Comparison of ENCODE assay signal across 28 mouse cellular contexts in genomic region chr1:127513664-127514063, GRCm38 (mm10).
DNase-seq lines count a peak whose midpoint lies in the region; ATAC-seq and TF ChIP-seq lines count a peak whose summit lies in the region.
"Had no signal": no experiment of that assay in that cellular context is flagged by ENCODE, and none has a peak within 500 bp of the region (broad histone marks: within the 10 kb centered on the region; RNA-seq: fewer than 3 reads in every experiment).

No protein-coding gene starts in this region.

- TF ChIP-seq EP300 in CH12.LX (IDR thresholded peaks at IDR 0.05; ENCODE audit: low read length): peak; percentile 88

- WGBS in neural tube, embryonic 15.5 days: 86% methylated on average over 3 of the region's 3 CpGs

- H3K9ac ChIP-seq in CH12.LX (ENCODE audit: insufficient read depth, low read depth): peak overlapping the region; percentile 31; the same call in 1 of the 2 replicates
- no peak overlapping the region for H3K9ac ChIP-seq in neural tube, embryonic 15.5 days (replicated peaks)
- H3K9ac ChIP-seq: embryonic facial prominence, embryonic 12.5 days; forebrain, postnatal 0 days; heart, embryonic 15.5 days; hindbrain, embryonic 15.5 days; intestine, embryonic 15.5 days; limb, embryonic 13.5 days; liver, embryonic 13.5 days; lung, embryonic 14.5 days had no signal

- DNase-seq in lung, postnatal 36 days: peak; percentile 21
- no peak for DNase-seq in lung, postnatal 14 days
- peak; percentile 65 for DNase-seq in CH12.LX (ENCODE audit: extremely low read depth)
- peak; percentile 80 to 83 for DNase-seq in spleen, postnatal 36 days (ENCODE audit: low spot score in 2 of 2)
- DNase-seq in urinary bladder, postnatal 36 days (ENCODE audit: low spot score in 2 of 2): no peak
- DNase-seq: adrenal gland, postnatal 14 days; cerebellum, adult 11-12 months; cerebellum, postnatal 14 days; forebrain, postnatal 0 days; gastrocnemius, postnatal 25 days; heart, postnatal 36 days; kidney, postnatal 25 days; layer of hippocampus, postnatal 36 days; liver, embryonic 13.5 days; lung, embryonic 14.5 days; midbrain, embryonic 14.5 days; retina, postnatal 1 day; right cerebral cortex, postnatal 25 days; thymus, postnatal 14 days had no signal

- peak; percentile 9 to 26; a peak in 1 of 4 replicates for ATAC-seq in hematopoietic stem cell, adult 5-6 weeks (replicated peaks in 1 of 2; ENCODE audit: insufficient read depth in 1 of 2, low FRiP score in 2 of 2, low TSS enrichment in 1 of 2, low read depth in 1 of 2, poor library complexity in 2 of 2, severe bottlenecking in 2 of 2)
- ATAC-seq in neural tube, embryonic 15.5 days (ENCODE audit: low FRiP score): no peak
- ATAC-seq: forebrain, postnatal 0 days; intestine, embryonic 15.5 days had no signal

- no peak for TF ChIP-seq RAD21 in CH12.LX (IDR thresholded peaks at IDR 0.05; ENCODE audit: low read depth, low read length)

- H3K79me2 ChIP-seq in CH12.LX (replicated peaks; ENCODE audit: control insufficient read depth, extremely low read depth, insufficient read depth, poor library complexity, severe bottlenecking): no peaks in the 10 kb centered on the region

- H3K27ac ChIP-seq in CH12.LX (ENCODE audit: insufficient read depth, low read depth): peak overlapping the region; percentile 92
- no peak overlapping the region for H3K27ac ChIP-seq in neural tube, embryonic 15.5 days (replicated peaks)
- H3K27ac ChIP-seq: embryonic facial prominence, embryonic 12.5 days; heart, embryonic 15.5 days; hindbrain, embryonic 15.5 days; intestine, embryonic 15.5 days; layer of hippocampus, adult 2 months; limb, embryonic 13.5 days; liver, embryonic 13.5 days; macrophage had no signal

- peaks cover 0 to 26% of the 10 kb centered on the region in 2 experiments for H3K36me3 ChIP-seq in CH12.LX (replicated peaks in 1 of 2; ENCODE audit: control insufficient read depth in 1 of 2, insufficient read depth in 1 of 2, low read length in 1 of 2)
- no peaks in the 10 kb centered on the region for H3K36me3 ChIP-seq in neural tube, embryonic 15.5 days
- H3K36me3 ChIP-seq: embryonic facial prominence, embryonic 12.5 days; heart, embryonic 15.5 days; hindbrain, embryonic 15.5 days; intestine, embryonic 15.5 days; limb, embryonic 13.5 days; liver, embryonic 13.5 days had no signal

- peaks cover 33 to 51% of the 10 kb centered on the region in 2 experiments for H3K4me1 ChIP-seq in CH12.LX (ENCODE audit: control insufficient read depth in 1 of 2, insufficient read depth in 2 of 2)
- peaks cover 3% of the 10 kb centered on the region; the same call in 1 of the 2 replicates for H3K4me1 ChIP-seq in neural tube, embryonic 15.5 days
- H3K4me1 ChIP-seq: embryonic facial prominence, embryonic 12.5 days; intestine, embryonic 15.5 days; limb, embryonic 13.5 days; liver, embryonic 13.5 days had no signal

- no peak for TF ChIP-seq CTCF in CH12.LX (conservative IDR thresholded peaks at IDR 0.05 in 1 of 2, IDR thresholded peaks at IDR 0.05 in 1 of 2; ENCODE audit: low read depth in 2 of 2, low read length in 2 of 2)

- H3K4me3 ChIP-seq in CH12.LX (replicated peaks in 1 of 3; ENCODE audit: low read depth in 2 of 3, low read length in 2 of 3, poor library complexity in 1 of 3): no peak overlapping the region
- H3K4me3 ChIP-seq in neural tube, embryonic 15.5 days (replicated peaks): no peak overlapping the region
- H3K4me3 ChIP-seq: embryonic facial prominence, embryonic 12.5 days; heart, embryonic 15.5 days; hindbrain, embryonic 15.5 days; intestine, embryonic 15.5 days; layer of hippocampus, adult 2 months; limb, embryonic 13.5 days; liver, embryonic 13.5 days had no signal

- peaks cover 29% of the 10 kb centered on the region for H3K9me3 ChIP-seq in CH12.LX (replicated peaks; ENCODE audit: low read length)
- H3K9me3 ChIP-seq in neural tube, embryonic 15.5 days (replicated peaks): no peaks in the 10 kb centered on the region
- H3K9me3 ChIP-seq: embryonic facial prominence, embryonic 12.5 days; heart, embryonic 15.5 days; hindbrain, embryonic 15.5 days; intestine, embryonic 15.5 days; limb, embryonic 13.5 days had no signal

- in situ Hi-C loops in CH12.LX (cut with MboI; ENCODE audit: low pct_ligation_motif_present, low pct_unique_long_range_greater_than_20kb, low sequenced_read_pairs): no loop called here

- dilution Hi-C loops in CH12.LX (cut with MboI; ENCODE audit: extremely low pct_ligation_motif_present, extremely low pct_unique_long_range_greater_than_20kb, low sequenced_read_pairs): no loop called here

- TF ChIP-seq POLR2A in CH12.LX (IDR thresholded peaks at IDR 0.05; ENCODE audit: low read depth, low read length): peak; percentile 39; the same call in 1 of the 2 replicates

- peak overlapping the region; percentile 58 for H3K4me2 ChIP-seq in CH12.LX (ENCODE audit: insufficient read depth, low read depth, poor library complexity, severe bottlenecking)
- H3K4me2 ChIP-seq in neural tube, embryonic 15.5 days: no peak overlapping the region
- H3K4me2 ChIP-seq: embryonic facial prominence, embryonic 12.5 days; heart, embryonic 15.5 days; hindbrain, embryonic 15.5 days; intestine, embryonic 15.5 days; limb, embryonic 13.5 days; liver, embryonic 13.5 days; lung, embryonic 14.5 days had no signal

- no peaks in the 10 kb centered on the region for H3K27me3 ChIP-seq in CH12.LX (replicated peaks)
- H3K27me3 ChIP-seq in neural tube, embryonic 15.5 days (replicated peaks): peaks cover 15% of the 10 kb centered on the region; the same call in 1 of the 2 replicates
- H3K27me3 ChIP-seq: embryonic facial prominence, embryonic 12.5 days; heart, embryonic 15.5 days; hindbrain, embryonic 15.5 days; intestine, embryonic 15.5 days; limb, embryonic 13.5 days; liver, embryonic 13.5 days had no signal

TF ChIP-seq in CH12.LX, 34 proteins besides CTCF, POLR2A, EP300 and RAD21:
- no peak for TF ChIP-seq JUN (IDR thresholded peaks at IDR 0.05; ENCODE audit: insufficient read depth, low read depth, low read length)
- TF ChIP-seq ETS1 (conservative IDR thresholded peaks at IDR 0.05; ENCODE audit: low read depth, low read length): peak; percentile 60
- no peak for TF ChIP-seq TBP (conservative IDR thresholded peaks at IDR 0.05; ENCODE audit: low read depth, low read length)
- peak; percentile 76 for TF ChIP-seq MAX (IDR thresholded peaks at IDR 0.05; ENCODE audit: low read length)
- TF ChIP-seq KAT2A (IDR thresholded peaks at IDR 0.05; ENCODE audit: insufficient replicate concordance, low read length): no peak
- peak; percentile 39; the same call in 1 of the 2 replicates for TF ChIP-seq IRF4 (IDR thresholded peaks at IDR 0.05; ENCODE audit: low read depth, low read length)
- TF ChIP-seq TCF12 (IDR thresholded peaks at IDR 0.05; ENCODE audit: low read depth, low read length): peak; percentile 89
- no peak for TF ChIP-seq GABPA (IDR thresholded peaks at IDR 0.05; ENCODE audit: insufficient replicate concordance, low read depth, low read length)
- TF ChIP-seq BHLHE40 (IDR thresholded peaks at IDR 0.05; ENCODE audit: low read depth, low read length): peak; percentile 66
TF ChIP-seq in CH12.LX: peak in this region for 5.

Comparison
In these comparisons a context has a peak if more than half of its experiments do, and no peak if none do; other contexts are left out.
1. DNase-seq: peak in lung, postnatal 36 days (single experiment), CH12.LX (single experiment) and spleen, postnatal 36 days (2 of 2); none in lung, postnatal 14 days (single experiment) and urinary bladder, postnatal 36 days (0 of 2).